ENCODE assay signal across 8 mouse cellular contexts in genomic region chr11:70646259-70646555, GRCm38 (mm10). TPM values are rescaled to one million over a fixed set of nuclear protein-coding genes. Genes with fewer than 3 reads are reported as not detected.
DNase-seq lines count a peak whose midpoint lies in the region; ATAC-seq and TF ChIP-seq lines count a peak whose summit lies in the region.

No protein-coding gene starts in this region.

- no peaks in the 10 kb centered on the region for H3K9me3 ChIP-seq in MEL (replicated peaks; ENCODE audit: insufficient read depth, low read length)
- no peaks in the 10 kb centered on the region for H3K9me3 ChIP-seq in heart, postnatal 0 days (replicated peaks; ENCODE audit: control insufficient read depth, low read length)
- H3K9me3 ChIP-seq in limb, embryonic 12.5 days, result no peaks in the 10 kb centered on the region
- no peaks in the 10 kb centered on the region for H3K9me3 ChIP-seq in stomach, postnatal 0 days (ENCODE audit: control insufficient read depth, low read length)

- H3K27ac ChIP-seq in MEL (ENCODE audit: control insufficient read depth, low read depth, low read length), result peak overlapping the region; percentile 69
- peak overlapping the region; percentile 87 for H3K27ac ChIP-seq in heart, postnatal 0 days (ENCODE audit: low read depth)
- peak overlapping the region; percentile 93 for H3K27ac ChIP-seq in limb, embryonic 12.5 days
- peak overlapping the region; percentile 79 for H3K27ac ChIP-seq in stomach, postnatal 0 days (replicated peaks)

- no peak for TF ChIP-seq RAD21 in MEL (IDR thresholded peaks at IDR 0.05; ENCODE audit: low read depth, low read length)

- H3K79me2 ChIP-seq in MEL (ENCODE audit: control insufficient read depth, insufficient read depth, low read length, poor library complexity), result peaks cover 51% of the 10 kb centered on the region

- peak; percentile 48 for DNase-seq in cerebellum, adult 11 months
- no peak for DNase-seq in cerebellum, adult 8-10 months
- DNase-seq in MEL (ENCODE audit: low read depth, low spot score), result no peak
- DNase-seq in heart, postnatal 0 days (ENCODE audit: low spot score), result peak; percentile 15
- no peak for DNase-seq in stomach, postnatal 0 days (ENCODE audit: low spot score)
- DNase-seq in spleen, adult 12 weeks (ENCODE audit: low spot score), result no peak
- no peak for DNase-seq in retina, embryonic 14.5 days (ENCODE audit: low spot score)

- no peak for TF ChIP-seq EP300 in MEL (IDR thresholded peaks at IDR 0.05; ENCODE audit: low read depth in 1 of 2, low read length in 2 of 2)
- TF ChIP-seq EP300 in heart, postnatal 0 days (IDR thresholded peaks at IDR 0.05; ENCODE audit: low read depth), result no peak
- TF ChIP-seq EP300 in stomach, postnatal 0 days (optimal IDR thresholded peaks at IDR 0.05), result no peak

- ATAC-seq in heart, postnatal 0 days (ENCODE audit: insufficient read depth, low read depth), result no peak
- ATAC-seq in limb, embryonic 12.5 days (ENCODE audit: insufficient number of reproducible peaks, insufficient read depth, low FRiP score, low TSS enrichment, low read depth), result no peak
- ATAC-seq in stomach, postnatal 0 days (ENCODE audit: low FRiP score, low TSS enrichment), result no peak

- H3K4me3 ChIP-seq in MEL (ENCODE audit: control insufficient read depth in 1 of 2, insufficient read depth in 1 of 2, low read depth in 2 of 2, low read length in 2 of 2), result peak overlapping the region; percentile 56 to 70
- peak overlapping the region; percentile 80 for H3K4me3 ChIP-seq in heart, postnatal 0 days (ENCODE audit: low read depth, low read length)
- H3K4me3 ChIP-seq in limb, embryonic 12.5 days (replicated peaks), result peak overlapping the region; percentile 54
- peak overlapping the region; percentile 54 for H3K4me3 ChIP-seq in stomach, postnatal 0 days (ENCODE audit: low read depth, low read length)

- TF ChIP-seq CTCF in MEL (IDR thresholded peaks at IDR 0.05 in 2 of 3, conservative IDR thresholded peaks at IDR 0.05 in 1 of 3; ENCODE audit: control insufficient read depth in 1 of 3, insufficient read depth in 1 of 3, low read depth in 2 of 3, low read length in 3 of 3, poor library complexity in 1 of 3, severe bottlenecking in 1 of 3), result no peak
- TF ChIP-seq CTCF in heart, postnatal 0 days (IDR thresholded peaks at IDR 0.05; ENCODE audit: low read depth), result no peak
- TF ChIP-seq CTCF in stomach, postnatal 0 days (IDR thresholded peaks at IDR 0.05; ENCODE audit: low read depth), result no peak

- H3K27me3 ChIP-seq in MEL (ENCODE audit: control insufficient read depth in 1 of 2, insufficient read depth in 2 of 2, low read length in 2 of 2), result no peaks in the 10 kb centered on the region
- no peaks in the 10 kb centered on the region for H3K27me3 ChIP-seq in heart, postnatal 0 days (ENCODE audit: control insufficient read depth, insufficient read depth, low read length)
- H3K27me3 ChIP-seq in limb, embryonic 12.5 days, result no peaks in the 10 kb centered on the region
- H3K27me3 ChIP-seq in stomach, postnatal 0 days (ENCODE audit: control insufficient read depth, insufficient read depth, low read length), result no peaks in the 10 kb centered on the region

- H3K4me2 ChIP-seq in heart, postnatal 0 days (ENCODE audit: low read depth, low read length), result peak overlapping the region; percentile 78
- peak overlapping the region; percentile 83 for H3K4me2 ChIP-seq in limb, embryonic 12.5 days
- peak overlapping the region; percentile 71 for H3K4me2 ChIP-seq in stomach, postnatal 0 days (replicated peaks; ENCODE audit: low read depth)

- TF ChIP-seq POLR2A in MEL (IDR thresholded peaks at IDR 0.05; ENCODE audit: control insufficient read depth in 1 of 2, insufficient read depth in 1 of 2, low read depth in 1 of 2, low read length in 2 of 2, poor library complexity in 1 of 2), result no peak

- peaks cover 12 to 41% of the 10 kb centered on the region in 2 experiments for H3K4me1 ChIP-seq in MEL (ENCODE audit: control insufficient read depth in 1 of 2, insufficient read depth in 2 of 2, low read length in 2 of 2)
- peaks cover 8% of the 10 kb centered on the region; the same call in 1 of the 2 replicates for H3K4me1 ChIP-seq in heart, postnatal 0 days (ENCODE audit: control insufficient read depth, insufficient read depth)
- H3K4me1 ChIP-seq in limb, embryonic 12.5 days (replicated peaks), result peaks cover 44% of the 10 kb centered on the region
- H3K4me1 ChIP-seq in stomach, postnatal 0 days (replicated peaks; ENCODE audit: control insufficient read depth, insufficient read depth), result peaks cover 3% of the 10 kb centered on the region

- 12% methylated on average over 3 of the region's 3 CpGs for WGBS in heart, postnatal 0 days
- 27% methylated on average over 3 of the region's 3 CpGs for WGBS in limb, embryonic 12.5 days
- 17% methylated on average over 3 of the region's 3 CpGs for WGBS in stomach, postnatal 0 days

- peak overlapping the region; percentile 80 for H3K9ac ChIP-seq in MEL (ENCODE audit: control insufficient read depth, low read depth, low read length, poor library complexity, severe bottlenecking)
- peak overlapping the region; percentile 77 for H3K9ac ChIP-seq in heart, postnatal 0 days (replicated peaks; ENCODE audit: low read depth, low read length)
- H3K9ac ChIP-seq in limb, embryonic 12.5 days (replicated peaks), result peak overlapping the region; percentile 83
- peak overlapping the region; percentile 83 for H3K9ac ChIP-seq in stomach, postnatal 0 days (ENCODE audit: low read length)

- peaks cover 11 to 38% of the 10 kb centered on the region in 2 experiments for H3K36me3 ChIP-seq in MEL (ENCODE audit: control insufficient read depth in 1 of 2, insufficient read depth in 2 of 2, low read length in 2 of 2)
- peaks cover 45% of the 10 kb centered on the region for H3K36me3 ChIP-seq in heart, postnatal 0 days (replicated peaks; ENCODE audit: control insufficient read depth, insufficient read depth, low read length)
- H3K36me3 ChIP-seq in limb, embryonic 12.5 days, result peaks cover 61% of the 10 kb centered on the region
- H3K36me3 ChIP-seq in stomach, postnatal 0 days (ENCODE audit: control insufficient read depth, insufficient read depth, low read length), result peaks cover 23% of the 10 kb centered on the region

TF ChIP-seq in MEL, 35 proteins besides CTCF, POLR2A, EP300 and RAD21 (continues in another document):
- no peak for TF ChIP-seq NRF1 (IDR thresholded peaks at IDR 0.05; ENCODE audit: insufficient read depth, low read depth, low read length, poor library complexity, severe bottlenecking)
- TF ChIP-seq MAX (IDR thresholded peaks at IDR 0.05; ENCODE audit: low read length), result no peak
- no peak for TF ChIP-seq MYC (IDR thresholded peaks at IDR 0.05; ENCODE audit: low read depth, low read length)
- TF ChIP-seq RCOR1 (IDR thresholded peaks at IDR 0.05; ENCODE audit: low read depth, low read length), result no peak
- no peak for TF ChIP-seq ELF1 (IDR thresholded peaks at IDR 0.05; ENCODE audit: low read depth, low read length)

RNA-seq across cellular contexts. Expression of gene Rnf167, which starts 0.8 kb away (rescaled TPM):
- 30.4 and 31.4 TPM in 2 replicates for total RNA-seq in MEL (2012; rRNA removed)
- 10 to 100 TPM in 1 of 2 experiments, not detected in 1; 44.4 TPM for polyA plus RNA-seq in MEL (2012; ENCODE audit: insufficient read depth in 1 of 2, insufficient read length in 2 of 2, low read depth in 1 of 2, low replicate concordance in 2 of 2, missing spikeins in 1 of 2)
- 48.3 and 66.3 TPM in 2 replicates for total RNA-seq in heart, postnatal 0 days (2014; rRNA removed; ENCODE audit: low replicate concordance)
- 61.8 and 62.5 TPM in 2 replicates for polyA plus RNA-seq in heart, postnatal 0 days (2015; fragmentation: Nextera tagmentation; extraction: Ambion mirVana)
- polyA plus RNA-seq in limb, embryonic 12.5 days (2016; fragmentation: Nextera tagmentation; extraction: Ambion mirVana), result 95.8 and 104 TPM in 2 replicates
- polyA plus RNA-seq in stomach, postnatal 0 days (2015; fragmentation: Nextera tagmentation; extraction: Ambion mirVana), result 62.8 and 70.5 TPM in 2 replicates

RNA-seq across cellular contexts. Expression of gene Slc25a11, which starts 1.1 kb away (rescaled TPM):
- 96.3 and 104 TPM in 2 replicates for total RNA-seq in MEL (2012; rRNA removed)
- 100 to 1,000 TPM; 114 to 145 TPM for polyA plus RNA-seq in MEL (2012; ENCODE audit: insufficient read depth in 1 of 2, insufficient read length in 2 of 2, low read depth in 1 of 2, low replicate concordance in 2 of 2, missing spikeins in 1 of 2)
- 530 and 532 TPM in 2 replicates for total RNA-seq in heart, postnatal 0 days (2014; rRNA removed; ENCODE audit: low replicate concordance)
- 446 and 451 TPM in 2 replicates for polyA plus RNA-seq in heart, postnatal 0 days (2015; fragmentation: Nextera tagmentation; extraction: Ambion mirVana)
- polyA plus RNA-seq in limb, embryonic 12.5 days (2016; fragmentation: Nextera tagmentation; extraction: Ambion mirVana), result 161 and 163 TPM in 2 replicates
- polyA plus RNA-seq in stomach, postnatal 0 days (2015; fragmentation: Nextera tagmentation; extraction: Ambion mirVana), result 120 and 121 TPM in 2 replicates

RNA-seq across cellular contexts. Expression of gene Gp1ba, which starts 7.3 kb away (rescaled TPM):
- 0.98 and 1.6 TPM in 2 replicates for total RNA-seq in MEL (2012; rRNA removed)
- polyA plus RNA-seq in MEL (2012; ENCODE audit: insufficient read depth in 1 of 2, insufficient read length in 2 of 2, low read depth in 1 of 2, low replicate concordance in 2 of 2, missing spikeins in 1 of 2), result 1 to 10 TPM in 1 of 2 experiments, not detected in 1; 5.0 TPM
- total RNA-seq in heart, postnatal 0 days (2014; rRNA removed; ENCODE audit: low replicate concordance), result 0.08 TPM in 1 of 2 replicates, not detected in the other
- polyA plus RNA-seq in heart, postnatal 0 days (2015; fragmentation: Nextera tagmentation; extraction: Ambion mirVana), result 0.26 and 0.27 TPM in 2 replicates
- 0.22 and 0.31 TPM in 2 replicates for polyA plus RNA-seq in limb, embryonic 12.5 days (2016; fragmentation: Nextera tagmentation; extraction: Ambion mirVana)
- polyA plus RNA-seq in stomach, postnatal 0 days (2015; fragmentation: Nextera tagmentation; extraction: Ambion mirVana), result 0.06 and 0.07 TPM in 2 replicates

RNA-seq across cellular contexts. Expression of gene Pfn1, which starts 8.2 kb away (rescaled TPM):
- total RNA-seq in MEL (2012; rRNA removed), result 1,332 and 1,356 TPM in 2 replicates
- polyA plus RNA-seq in MEL (2012; ENCODE audit: insufficient read depth in 1 of 2, insufficient read length in 2 of 2, low read depth in 1 of 2, low replicate concordance in 2 of 2, missing spikeins in 1 of 2), result 1,000 to 10,000 TPM; 2,392 to 5,980 TPM
- 924 and 959 TPM in 2 replicates for total RNA-seq in heart, postnatal 0 days (2014; rRNA removed; ENCODE audit: low replicate concordance)
- polyA plus RNA-seq in heart, postnatal 0 days (2015; fragmentation: Nextera tagmentation; extraction: Ambion mirVana), result 903 and 932 TPM in 2 replicates
- polyA plus RNA-seq in limb, embryonic 12.5 days (2016; fragmentation: Nextera tagmentation; extraction: Ambion mirVana), result 1,494 and 1,514 TPM in 2 replicates
- polyA plus RNA-seq in stomach, postnatal 0 days (2015; fragmentation: Nextera tagmentation; extraction: Ambion mirVana), result 1,446 and 1,550 TPM in 2 replicates

RNA-seq across cellular contexts. Expression of gene Eno3, which starts 10.8 kb away (rescaled TPM):
- 12.9 and 14.2 TPM in 2 replicates for total RNA-seq in MEL (2012; rRNA removed)
- 10 to 100 TPM in 1 of 2 experiments, not detected in 1; 16.8 TPM for polyA plus RNA-seq in MEL (2012; ENCODE audit: insufficient read depth in 1 of 2, insufficient read length in 2 of 2, low read depth in 1 of 2, low replicate concordance in 2 of 2, missing spikeins in 1 of 2)
- total RNA-seq in heart, postnatal 0 days (2014; rRNA removed; ENCODE audit: low replicate concordance), result 1,315 and 1,376 TPM in 2 replicates
- polyA plus RNA-seq in heart, postnatal 0 days (2015; fragmentation: Nextera tagmentation; extraction: Ambion mirVana), result 1,204 and 1,224 TPM in 2 replicates
- polyA plus RNA-seq in limb, embryonic 12.5 days (2016; fragmentation: Nextera tagmentation; extraction: Ambion mirVana), result 34.2 and 38.2 TPM in 2 replicates
- polyA plus RNA-seq in stomach, postnatal 0 days (2015; fragmentation: Nextera tagmentation; extraction: Ambion mirVana), result 9.6 and 10.8 TPM in 2 replicates

Comparison
In these comparisons a context has a peak if more than half of its experiments do, and no peak if none do; other contexts are left out.
1. DNase-seq: peak in cerebellum, adult 11 months (single experiment) and heart, postnatal 0 days (single experiment); none in cerebellum, adult 8-10 months (single experiment), MEL (single experiment), stomach, postnatal 0 days (single experiment), spleen, adult 12 weeks (single experiment) and retina, embryonic 14.5 days (single experiment).
2. Peak in every context shown above with its lines, with median percentiles within 50 percentile points of each other: H3K27ac ChIP-seq, H3K4me3 ChIP-seq, H3K9ac ChIP-seq and H3K4me2 ChIP-seq.